Mouse (Mus musculus) adipocyte (in vitro differentiated cells): ENCODE measurements around the gene Clec2l.
A peak's percentile ranks its signal among the peaks of the same experiment; 100 is the strongest.

Experiments
- DNase-seq: peaks from one replicate; pipeline ENCODE4 v3.0.0-alpha.2; 2016; ENCODE audit warnings: low spot score

The Clec2l gene

GRCm38 (mm10) chr6:38662714-38663615 lies at the start of gene Clec2l:
Clec2l (plus strand) TSS chr6:38663069.
- no peak for DNase-seq

- DNase-seq, result no peak
Measured at GRCm38 (mm10) chr6:38622406-38622805, 40.5 kb upstream of the Clec2l start.

- peak; percentile 64 for DNase-seq
Measured at GRCm38 (mm10) chr6:38623457-38623856, 39.4 kb upstream of the Clec2l start.

GRCm38 (mm10) chr6:38624439-38624838 lies 38.4 kb upstream of the Clec2l start:
- peak; percentile 79 for DNase-seq

DNA sequence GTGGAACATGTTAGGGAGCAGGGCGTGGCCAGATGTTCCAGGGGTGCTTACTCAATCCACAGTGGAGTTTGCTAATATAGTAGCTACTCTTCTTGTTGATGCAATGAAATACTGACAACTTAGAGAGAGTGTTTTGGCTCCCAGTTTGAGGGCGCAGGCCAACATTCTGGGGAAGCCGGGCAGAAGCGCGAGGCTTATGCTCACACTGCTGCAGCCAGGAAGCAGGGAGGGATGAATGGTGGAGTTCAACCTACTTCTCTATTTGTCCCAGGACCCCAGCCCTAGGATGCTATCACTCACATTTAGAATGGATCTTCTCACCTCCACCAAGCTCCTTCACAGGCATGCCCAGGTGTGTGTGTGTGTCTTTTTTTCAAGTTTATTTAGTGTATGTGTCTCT lies 36.8 kb upstream of the Clec2l start:
- peak; percentile 16 for DNase-seq

DNA sequence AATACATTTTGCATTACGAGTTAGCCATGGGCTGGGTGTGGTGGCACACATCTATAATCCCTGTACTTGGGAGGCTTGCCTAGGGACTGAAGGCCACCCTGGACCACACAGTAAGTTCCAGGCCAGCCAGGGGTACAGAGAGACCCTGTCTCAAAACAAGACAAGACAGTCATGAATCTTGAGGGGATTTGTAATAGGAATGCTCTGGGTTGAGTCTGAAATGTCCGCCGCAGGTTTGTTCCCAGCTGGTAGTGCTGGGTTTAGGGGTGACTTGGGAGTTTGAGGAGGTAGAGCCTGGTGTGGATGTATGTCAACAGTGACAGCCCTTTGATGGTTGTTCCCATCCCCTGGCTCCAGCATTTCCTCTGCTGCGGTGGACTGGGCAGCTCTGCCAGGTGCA lies 35.8 kb upstream of the Clec2l start:
- DNase-seq, result no peak

GRCm38 (mm10) chr6:38627486-38627885 lies 35.4 kb upstream of the Clec2l start:
- no peak for DNase-seq

GRCm38 (mm10) chr6:38629556-38629955 lies 33.3 kb upstream of the Clec2l start:
- no peak for DNase-seq

- no peak for DNase-seq
Measured at GRCm38 (mm10) chr6:38632826-38633225, 30.0 kb upstream of the Clec2l start.

DNA sequence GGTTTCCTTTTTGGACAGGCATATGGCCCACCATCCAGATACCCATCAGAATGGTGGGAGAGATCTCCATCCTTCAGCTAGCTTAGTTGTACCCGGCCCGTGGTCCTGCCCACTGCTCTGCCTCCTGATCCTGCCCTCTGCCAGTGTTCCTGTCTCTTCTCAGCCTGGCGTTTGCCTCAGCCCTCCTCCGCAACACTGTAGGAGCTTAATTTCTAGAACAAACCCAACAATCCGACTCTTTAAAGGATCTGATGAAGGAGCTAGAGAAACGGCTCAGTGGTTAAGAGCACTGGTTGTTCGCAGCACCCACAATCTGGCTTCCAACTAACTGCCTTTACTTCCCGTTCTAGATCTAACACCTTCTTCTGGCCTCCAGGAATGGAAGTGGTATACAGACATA lies 28.4 kb upstream of the Clec2l start:
- DNase-seq, result no peak

DNA sequence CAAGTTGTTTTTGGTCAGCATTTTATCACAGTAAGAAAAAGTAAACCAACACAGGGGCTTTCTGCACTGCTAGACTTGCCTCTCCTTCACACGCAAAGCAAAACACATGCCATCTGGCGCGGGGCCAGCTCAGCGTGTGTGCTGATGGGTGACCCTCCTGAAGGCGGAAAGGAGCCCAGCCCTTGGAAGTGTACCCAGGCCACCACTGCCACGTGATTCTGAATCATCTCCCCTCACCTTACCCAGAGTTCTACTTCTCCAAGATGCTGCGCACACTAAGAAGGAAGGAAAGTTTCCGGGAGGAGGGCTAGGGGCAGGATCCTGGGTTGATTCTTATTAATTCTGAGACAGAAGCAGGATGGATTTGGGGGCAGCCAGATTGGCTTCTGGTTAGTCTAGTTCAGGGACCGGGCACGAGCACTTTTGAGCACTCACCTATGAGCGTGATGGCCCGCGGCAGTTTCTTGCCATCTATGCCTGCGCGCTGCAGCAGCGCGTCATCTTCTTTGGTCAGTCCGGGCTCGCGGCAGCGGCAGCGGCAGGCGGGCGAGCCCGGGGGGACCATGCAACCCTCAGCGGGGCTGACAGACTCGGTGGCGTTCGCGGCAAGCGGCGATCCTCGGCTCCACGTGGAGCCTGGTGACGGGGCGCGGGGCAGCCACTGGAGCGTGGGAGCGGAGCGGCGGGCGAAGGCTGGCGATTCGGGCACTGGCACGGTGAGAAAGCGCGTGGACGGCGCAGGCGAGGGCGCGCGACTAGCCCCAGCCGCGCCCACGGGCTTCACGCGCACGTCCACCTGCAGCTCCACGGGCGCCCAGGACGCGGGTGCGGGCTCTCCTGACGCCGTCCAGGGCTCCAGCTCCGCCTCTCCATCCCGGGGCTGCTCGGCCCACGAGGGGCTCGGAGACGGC lies 26.7 kb upstream of the Clec2l start:
- no peak for DNase-seq

DNA sequence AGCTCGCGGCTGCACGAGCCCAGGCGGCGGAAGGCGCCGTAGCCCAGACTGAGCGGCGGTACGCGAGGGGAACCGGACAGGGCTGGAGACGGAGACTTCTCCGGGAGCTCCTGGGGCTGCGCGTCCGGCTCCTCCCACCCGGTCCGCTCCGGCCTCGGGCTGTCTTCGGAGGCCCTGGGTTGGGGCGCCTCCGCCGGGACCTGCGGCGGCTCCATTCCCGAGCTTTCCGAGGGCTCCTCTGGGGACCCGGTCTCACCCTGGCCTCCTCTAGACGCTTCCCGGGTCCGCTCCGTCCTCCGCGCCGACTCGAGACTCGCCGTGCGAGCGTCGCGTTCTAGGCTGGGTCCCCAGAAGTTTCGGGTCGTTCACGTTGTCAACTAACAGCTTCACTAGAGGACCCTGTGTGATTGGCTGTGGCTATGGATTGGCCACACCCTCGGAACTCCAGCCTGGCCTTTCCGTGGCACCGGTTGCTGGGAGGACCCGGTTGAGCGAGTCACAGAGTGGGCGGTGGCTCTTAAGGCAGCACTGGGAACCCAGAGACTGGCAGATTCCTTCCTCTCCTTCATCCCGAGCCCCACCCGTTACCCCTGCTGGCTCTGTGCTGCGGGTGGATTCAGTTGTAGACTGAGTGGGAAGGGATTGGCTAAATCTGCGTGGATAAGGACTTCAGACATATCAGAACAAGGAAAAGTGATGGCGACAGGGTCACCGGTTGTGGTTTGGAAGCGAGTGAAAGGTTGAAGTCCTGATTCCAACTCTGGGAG lies 25.8 kb upstream of the Clec2l start, which contains the start of gene Klrg2:
Klrg2 (minus strand) TSS at position 391 of the 767 bp plus-strand sequence.
- DNase-seq, result no peak

DNA sequence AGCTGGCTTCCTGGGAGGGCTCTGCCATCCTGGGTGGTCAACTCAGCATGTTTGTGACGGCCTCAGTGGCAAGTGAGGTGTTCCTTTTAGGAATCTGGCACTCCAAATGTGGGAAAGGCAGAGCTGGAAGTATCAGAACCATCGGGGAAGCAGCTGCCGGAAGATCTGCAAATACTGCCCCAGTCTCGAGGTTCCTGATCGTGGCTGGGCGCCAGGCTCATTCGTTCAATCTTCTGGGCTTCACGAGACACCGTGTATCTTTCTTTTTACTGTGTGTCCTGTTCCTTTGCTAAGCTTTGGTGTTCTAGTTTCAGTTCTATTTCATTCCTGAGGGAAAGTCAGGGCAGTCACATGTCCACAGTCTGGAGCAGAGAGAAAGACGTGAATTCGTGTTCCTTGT lies 22.5 kb upstream of the Clec2l start:
- DNase-seq, result no peak

DNA sequence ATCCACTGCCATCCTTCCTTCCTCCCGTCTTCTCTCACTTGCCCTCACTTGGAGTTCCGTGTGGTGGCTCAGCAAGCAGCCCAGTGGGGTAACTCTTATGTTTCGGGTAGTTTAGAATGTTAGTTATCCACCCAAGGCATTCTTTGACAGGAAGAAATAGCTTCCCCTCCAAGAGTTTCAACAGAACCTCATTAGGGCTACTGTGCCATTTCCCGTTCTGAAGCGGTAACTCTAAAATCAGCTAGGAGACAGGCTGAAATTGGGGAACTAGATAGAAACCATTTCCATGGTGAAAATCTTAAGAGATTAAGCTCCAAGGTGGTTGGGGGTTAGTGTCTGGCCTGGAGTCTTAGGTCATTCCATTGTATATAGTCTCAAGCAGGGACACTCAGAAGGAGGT lies 21.6 kb upstream of the Clec2l start:
- DNase-seq, result no peak

GRCm38 (mm10) chr6:38641645-38642044 lies 21.2 kb upstream of the Clec2l start:
- no peak for DNase-seq

GRCm38 (mm10) chr6:38642593-38642992 lies 20.3 kb upstream of the Clec2l start:
- DNase-seq, result no peak

GRCm38 (mm10) chr6:38643039-38643438 lies 19.8 kb upstream of the Clec2l start:
- no peak for DNase-seq

DNA sequence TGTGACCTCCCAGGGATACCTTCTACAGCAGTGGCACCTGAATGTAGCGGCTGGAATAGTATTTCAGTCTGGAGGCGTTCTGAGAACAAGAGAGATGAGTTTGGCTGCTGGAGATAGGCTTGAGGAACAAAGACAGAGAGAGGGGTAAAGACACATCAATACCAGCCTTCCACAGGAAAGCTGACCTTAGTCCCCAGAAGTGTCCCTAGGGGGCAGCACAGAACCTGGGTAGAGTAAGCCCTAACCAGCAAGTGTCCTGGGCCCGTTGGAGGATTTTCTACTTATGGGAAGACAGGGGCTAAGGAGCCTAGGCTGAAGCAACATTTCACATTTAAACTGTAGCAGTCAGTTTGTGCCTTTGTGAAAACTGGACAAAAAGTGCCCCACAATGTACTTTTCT lies 13.3 kb upstream of the Clec2l start:
- DNase-seq, result no peak

DNA sequence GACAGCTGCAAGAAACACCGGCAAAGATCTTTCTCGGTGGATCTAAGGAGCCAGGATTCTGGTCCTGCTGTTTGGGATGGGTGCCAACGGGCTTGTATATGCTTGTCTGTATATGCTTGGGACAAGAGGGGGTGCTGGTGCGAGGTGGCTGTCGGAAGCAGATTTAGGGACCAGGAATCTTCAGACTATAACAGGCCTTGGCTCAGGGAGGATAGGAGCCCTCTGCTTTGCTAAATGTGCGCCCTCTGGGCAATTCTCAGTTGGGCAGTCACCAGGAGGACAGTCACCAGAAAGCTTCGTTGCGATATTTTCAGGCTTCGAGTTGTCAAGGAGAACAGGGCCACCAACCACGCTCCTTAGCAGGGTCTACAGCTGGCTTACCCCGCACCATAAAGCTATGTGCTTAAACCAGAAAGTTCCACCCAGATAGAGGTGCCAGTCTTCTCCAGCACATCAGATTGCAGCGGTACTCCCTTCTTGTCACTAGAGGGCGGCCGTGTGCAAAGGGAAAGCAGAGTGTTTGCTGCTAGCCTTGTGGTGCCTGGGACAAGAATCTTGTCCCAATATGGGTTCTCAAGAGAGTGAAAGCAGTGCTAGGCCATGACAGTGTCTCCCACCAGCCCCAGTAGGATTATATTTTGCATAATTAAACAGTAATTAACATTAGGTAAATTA lies 12.5 kb upstream of the Clec2l start:
- peak; percentile 91 for DNase-seq

- DNase-seq, result no peak
Measured at GRCm38 (mm10) chr6:38661626-38662025, 1.2 kb upstream of the Clec2l start.

GRCm38 (mm10) chr6:38669580-38669979 lies 6.7 kb downstream of the Clec2l start:
- no peak for DNase-seq
